Mouse (Mus musculus): ENCODE data around the gene Mgp. TPM values are rescaled to one million over a fixed set of nuclear protein-coding genes. Genes with fewer than 3 reads are reported as not detected.

The Mgp gene
- total RNA-seq, 1 experiment: not detected

DNA sequence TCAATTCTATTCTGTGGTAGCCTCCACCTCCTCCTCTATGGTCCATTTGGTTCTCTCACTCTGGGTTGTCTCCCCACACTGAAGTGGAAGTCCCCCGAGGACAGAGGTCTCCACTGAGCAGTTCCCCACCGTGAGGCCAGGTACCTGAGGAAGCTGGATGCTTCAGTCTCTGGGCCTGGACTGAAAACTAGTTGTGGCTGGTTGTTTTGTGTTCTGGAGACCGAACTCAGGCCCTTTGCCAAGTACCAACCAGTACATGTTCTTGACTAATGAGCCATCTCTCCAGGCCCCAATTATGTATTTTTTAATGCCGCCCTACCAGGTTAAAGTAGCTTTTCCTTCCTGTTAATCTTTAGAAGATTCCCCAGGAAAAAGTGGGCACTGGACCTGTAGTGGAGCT lies 23.3 kb downstream of the Mgp start:
- Histone ChIP-seq H3K9ac (ENCODE audit: insufficient read depth, low read depth, low read length, poor library complexity, severe bottlenecking) (no peak overlapping the region), H3K9me3 (ENCODE audit: control insufficient read depth, insufficient read depth, low read depth, low read length) (no peaks in the 10 kb centered on the region), H3K4me1 (ENCODE audit: control insufficient read depth in 2 of 2, insufficient read depth in 2 of 2, low read length in 2 of 2, poor library complexity in 1 of 2) (no peaks in the 10 kb centered on the region; a peak in 1 of 4 replicates), H3K36me3 (ENCODE audit: control insufficient read depth, insufficient read depth, low read length, poor library complexity, severe bottlenecking) (no peaks in the 10 kb centered on the region), H3K4me3 (ENCODE audit: insufficient read depth in 1 of 2, low read depth in 1 of 2, low read length in 2 of 2, poor library complexity in 1 of 2, severe bottlenecking in 1 of 2) (no peak overlapping the region), H3K27ac (ENCODE audit: insufficient read depth, low read depth, low read length, poor library complexity, severe bottlenecking) (no peak overlapping the region)
- DNase-seq (ENCODE audit: low read depth, low spot score): no peak
- in situ Hi-C loops (cut with MboI; ENCODE audit: low sequenced_read_pairs in 2 of 2, unreplicated experiment in 2 of 2): no loop called here
- TF ChIP-seq MAFK (IDR thresholded peaks at IDR 0.05; ENCODE audit: insufficient read depth, low read depth, low read length): no peak
- TF ChIP-seq ZNF384 (IDR thresholded peaks at IDR 0.05; ENCODE audit: low read depth, low read length): no peak
- no peak for TF ChIP-seq ZC3H11A (IDR thresholded peaks at IDR 0.05; ENCODE audit: borderline replicate concordance, low read depth, low read length)
- no peak for TF ChIP-seq HCFC1 (IDR thresholded peaks at IDR 0.05; ENCODE audit: borderline replicate concordance, insufficient read depth, low read length)
- TF ChIP-seq CHD2 (IDR thresholded peaks at IDR 0.05; ENCODE audit: low read depth, low read length): no peak

- TF ChIP-seq MAFK (IDR thresholded peaks at IDR 0.05; ENCODE audit: insufficient read depth, low read depth, low read length): no peak
- TF ChIP-seq ZC3H11A (IDR thresholded peaks at IDR 0.05; ENCODE audit: borderline replicate concordance, low read depth, low read length): no peak
- TF ChIP-seq CHD2 (IDR thresholded peaks at IDR 0.05; ENCODE audit: low read depth, low read length): no peak
- TF ChIP-seq HCFC1 (IDR thresholded peaks at IDR 0.05; ENCODE audit: borderline replicate concordance, insufficient read depth, low read length): no peak
- TF ChIP-seq ZNF384 (IDR thresholded peaks at IDR 0.05; ENCODE audit: low read depth, low read length): no peak
These were observed 25.4 kb downstream of the Mgp start for GRCm38 (mm10) chr6:136850267-136850666.

GRCm38 (mm10) chr6:136848971-136849370 lies 26.7 kb downstream of the Mgp start:
- Histone ChIP-seq H3K9me3 (ENCODE audit: control insufficient read depth, insufficient read depth, low read depth, low read length) (no peaks in the 10 kb centered on the region), H3K4me3 (ENCODE audit: insufficient read depth in 1 of 2, low read depth in 1 of 2, low read length in 2 of 2, poor library complexity in 1 of 2, severe bottlenecking in 1 of 2) (no peak overlapping the region), H3K27ac (ENCODE audit: insufficient read depth, low read depth, low read length, poor library complexity, severe bottlenecking) (no peak overlapping the region), H3K36me3 (ENCODE audit: control insufficient read depth, insufficient read depth, low read length, poor library complexity, severe bottlenecking) (no peaks in the 10 kb centered on the region), H3K4me1 (ENCODE audit: control insufficient read depth in 2 of 2, insufficient read depth in 2 of 2, low read length in 2 of 2, poor library complexity in 1 of 2) (no peaks in the 10 kb centered on the region; a peak in 1 of 4 replicates), H3K9ac (ENCODE audit: insufficient read depth, low read depth, low read length, poor library complexity, severe bottlenecking) (no peak overlapping the region)
- no peak for DNase-seq (ENCODE audit: low read depth, low spot score)
- in situ Hi-C loops (cut with MboI; ENCODE audit: low sequenced_read_pairs in 2 of 2, unreplicated experiment in 2 of 2): no loop called here
- TF ChIP-seq ZNF384 (IDR thresholded peaks at IDR 0.05; ENCODE audit: low read depth, low read length) (no peak), MAFK (IDR thresholded peaks at IDR 0.05; ENCODE audit: insufficient read depth, low read depth, low read length) (no peak), CHD2 (IDR thresholded peaks at IDR 0.05; ENCODE audit: low read depth, low read length) (no peak), ZC3H11A (IDR thresholded peaks at IDR 0.05; ENCODE audit: borderline replicate concordance, low read depth, low read length) (no peak), HCFC1 (IDR thresholded peaks at IDR 0.05; ENCODE audit: borderline replicate concordance, insufficient read depth, low read length) (no peak)

More at GRCm38 (mm10) chr6:136850267-136850666, 25.4 kb downstream of the Mgp start:
- no peaks in the 10 kb centered on the region for H3K36me3 ChIP-seq (ENCODE audit: control insufficient read depth, insufficient read depth, low read length, poor library complexity, severe bottlenecking)
- no peak overlapping the region for H3K4me3 ChIP-seq (ENCODE audit: insufficient read depth in 1 of 2, low read depth in 1 of 2, low read length in 2 of 2, poor library complexity in 1 of 2, severe bottlenecking in 1 of 2)
- DNase-seq (ENCODE audit: low read depth, low spot score): no peak
- no peaks in the 10 kb centered on the region; a peak in 1 of 4 replicates for H3K4me1 ChIP-seq (ENCODE audit: control insufficient read depth in 2 of 2, insufficient read depth in 2 of 2, low read length in 2 of 2, poor library complexity in 1 of 2)
- no peak overlapping the region for H3K27ac ChIP-seq (ENCODE audit: insufficient read depth, low read depth, low read length, poor library complexity, severe bottlenecking)
- H3K9me3 ChIP-seq (ENCODE audit: control insufficient read depth, insufficient read depth, low read depth, low read length): no peaks in the 10 kb centered on the region
- in situ Hi-C loops (cut with MboI; ENCODE audit: low sequenced_read_pairs in 2 of 2, unreplicated experiment in 2 of 2): no loop called here
- H3K9ac ChIP-seq (ENCODE audit: insufficient read depth, low read depth, low read length, poor library complexity, severe bottlenecking): no peak overlapping the region

- no peak overlapping the region for H3K9ac ChIP-seq (ENCODE audit: insufficient read depth, low read depth, low read length, poor library complexity, severe bottlenecking)
- H3K4me1 ChIP-seq (ENCODE audit: control insufficient read depth in 2 of 2, insufficient read depth in 2 of 2, low read length in 2 of 2, poor library complexity in 1 of 2): no peaks in the 10 kb centered on the region; a peak in 1 of 4 replicates
- H3K27ac ChIP-seq (ENCODE audit: insufficient read depth, low read depth, low read length, poor library complexity, severe bottlenecking): no peak overlapping the region
- in situ Hi-C loops (cut with MboI; ENCODE audit: low sequenced_read_pairs in 2 of 2, unreplicated experiment in 2 of 2): no loop called here
- no peaks in the 10 kb centered on the region for H3K36me3 ChIP-seq (ENCODE audit: control insufficient read depth, insufficient read depth, low read length, poor library complexity, severe bottlenecking)
- H3K4me3 ChIP-seq (ENCODE audit: insufficient read depth in 1 of 2, low read depth in 1 of 2, low read length in 2 of 2, poor library complexity in 1 of 2, severe bottlenecking in 1 of 2): no peak overlapping the region
- no peak for DNase-seq (ENCODE audit: low read depth, low spot score)
- H3K9me3 ChIP-seq (ENCODE audit: control insufficient read depth, insufficient read depth, low read depth, low read length): no peaks in the 10 kb centered on the region
- TF ChIP-seq MAFK (IDR thresholded peaks at IDR 0.05; ENCODE audit: insufficient read depth, low read depth, low read length): no peak
- no peak for TF ChIP-seq CHD2 (IDR thresholded peaks at IDR 0.05; ENCODE audit: low read depth, low read length)
- no peak for TF ChIP-seq ZC3H11A (IDR thresholded peaks at IDR 0.05; ENCODE audit: borderline replicate concordance, low read depth, low read length)
- TF ChIP-seq ZNF384 (IDR thresholded peaks at IDR 0.05; ENCODE audit: low read depth, low read length): no peak
- TF ChIP-seq HCFC1 (IDR thresholded peaks at IDR 0.05; ENCODE audit: borderline replicate concordance, insufficient read depth, low read length): no peak
These were observed 27.2 kb downstream of the Mgp start for GRCm38 (mm10) chr6:136848399-136848798.

DNA sequence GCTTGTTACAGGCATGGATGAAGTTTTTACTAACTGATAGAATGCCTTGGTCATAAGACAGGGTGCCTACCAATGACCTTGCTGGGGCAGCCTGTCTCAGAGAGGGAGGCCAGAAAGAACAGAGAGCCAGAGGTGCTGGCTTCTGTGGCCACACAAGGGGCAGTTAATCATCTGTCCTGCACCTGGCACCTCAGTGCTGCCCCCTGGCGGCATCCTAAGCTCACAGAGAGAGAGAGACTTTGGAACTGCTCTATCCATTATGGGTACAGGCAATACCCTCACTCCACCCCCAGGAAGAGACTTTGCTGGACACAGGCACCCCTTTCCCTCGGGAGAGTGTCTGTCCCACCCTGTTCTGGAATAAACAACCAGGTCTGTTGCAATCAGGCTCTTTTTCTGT lies 27.8 kb downstream of the Mgp start:
- peak; percentile 64 for DNase-seq (ENCODE audit: low read depth, low spot score)
- no peak overlapping the region for H3K9ac ChIP-seq (ENCODE audit: insufficient read depth, low read depth, low read length, poor library complexity, severe bottlenecking)
- no peaks in the 10 kb centered on the region; a peak in 1 of 4 replicates for H3K4me1 ChIP-seq (ENCODE audit: control insufficient read depth in 2 of 2, insufficient read depth in 2 of 2, low read length in 2 of 2, poor library complexity in 1 of 2)
- in situ Hi-C loops (cut with MboI; ENCODE audit: low sequenced_read_pairs in 2 of 2, unreplicated experiment in 2 of 2): no loop called here
- no peaks in the 10 kb centered on the region for H3K9me3 ChIP-seq (ENCODE audit: control insufficient read depth, insufficient read depth, low read depth, low read length)
- H3K4me3 ChIP-seq (ENCODE audit: insufficient read depth in 1 of 2, low read depth in 1 of 2, low read length in 2 of 2, poor library complexity in 1 of 2, severe bottlenecking in 1 of 2): no peak overlapping the region
- no peak overlapping the region for H3K27ac ChIP-seq (ENCODE audit: insufficient read depth, low read depth, low read length, poor library complexity, severe bottlenecking)
- TF ChIP-seq ZC3H11A (IDR thresholded peaks at IDR 0.05; ENCODE audit: borderline replicate concordance, low read depth, low read length): no peak
- no peak for TF ChIP-seq HCFC1 (IDR thresholded peaks at IDR 0.05; ENCODE audit: borderline replicate concordance, insufficient read depth, low read length)
- TF ChIP-seq ZNF384 (IDR thresholded peaks at IDR 0.05; ENCODE audit: low read depth, low read length): no peak
- no peak for TF ChIP-seq CHD2 (IDR thresholded peaks at IDR 0.05; ENCODE audit: low read depth, low read length)
- no peak for TF ChIP-seq MAFK (IDR thresholded peaks at IDR 0.05; ENCODE audit: insufficient read depth, low read depth, low read length)
- no peaks in the 10 kb centered on the region for H3K36me3 ChIP-seq (ENCODE audit: control insufficient read depth, insufficient read depth, low read length, poor library complexity, severe bottlenecking)
